Mouse (Mus musculus): ENCODE measurements at regions not wholly inside any gene's neighbourhood (a gene's known extent, or its start where the extent isn't known, plus 50 kb on each side); places are given as distances from the start of the nearest gene placed in this dataset.

GRCm38 (mm10) chr9:71355721-71356120, 130.0 kb downstream of the Polr2m start:
- no peak for DNase-seq
